Mouse (Mus musculus): Measurements from ENCODE around the gene Mtfr1l. TPM values are rescaled to one million over a fixed set of nuclear protein-coding genes. Genes with fewer than 3 reads are reported as not detected.
"Not testable (repeated sequence)": the region's sequence is repeated elsewhere in the genome, so short reads cannot be mapped to it uniquely, and the experiment has no call there.

The Mtfr1l gene
- polyA plus RNA-seq, 1 experiment from 2014 or later, result 147 TPM

GRCm38 (mm10) chr4:134497986-134498731 is 37.0 kb downstream of the Mtfr1l start:
- Histone ChIP-seq H3K4me2 (peak overlapping the region; percentile 96), H3K9me3 (replicated peaks) (no peaks in the 10 kb centered on the region), H3K9ac (no peak overlapping the region), H3K27ac (peak overlapping the region; percentile 11), H3K4me1 (replicated peaks) (peaks cover 46% of the 10 kb centered on the region), H3K4me3 (no peak overlapping the region), H3K27me3 (no peaks in the 10 kb centered on the region), H3K36me3 (no peaks in the 10 kb centered on the region)
- 63% methylated on average over 12 of the region's 12 CpGs for WGBS
- no peak for ATAC-seq (replicated peaks; ENCODE audit: insufficient number of reproducible peaks, insufficient read depth, low FRiP score, low read depth)

DNA sequence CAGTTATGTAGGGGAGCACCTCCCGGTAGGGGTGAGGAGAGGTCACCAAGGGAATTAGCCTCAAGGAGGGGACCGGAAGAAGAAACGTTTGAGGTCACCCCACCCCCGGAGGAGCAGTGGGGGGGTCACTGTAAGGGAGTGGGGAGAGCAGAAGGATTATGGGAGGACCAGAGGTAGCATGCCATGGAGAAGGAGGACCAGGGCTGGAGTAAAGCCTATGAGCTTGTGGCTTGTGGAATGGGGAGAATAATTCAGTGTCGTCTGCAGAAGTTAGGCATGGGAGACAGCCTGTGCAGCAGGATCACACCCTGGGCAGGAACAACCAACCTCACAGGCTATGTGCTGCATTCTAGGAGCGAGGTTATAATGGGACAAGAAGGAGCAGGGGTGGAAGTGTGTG is 38.0 kb downstream of the Mtfr1l start:
- Histone ChIP-seq H3K4me1 (replicated peaks) (peaks cover 46% of the 10 kb centered on the region), H3K4me3 (peak overlapping the region; percentile 66), H3K9ac (peak overlapping the region; percentile 68), H3K9me3 (replicated peaks) (no peaks in the 10 kb centered on the region), H3K27me3 (no peaks in the 10 kb centered on the region), H3K36me3 (no peaks in the 10 kb centered on the region), H3K27ac (peak overlapping the region; percentile 93), H3K4me2 (peak overlapping the region; percentile 96)
- 0 out of 2 replicates have a peak, but pooled peaks have one; percentile 11 for ATAC-seq (replicated peaks; ENCODE audit: insufficient number of reproducible peaks, insufficient read depth, low FRiP score, low read depth)
- WGBS, result 4% methylated on average over 6 of the region's 6 CpGs

- peak within 1 kb of the TSS; percentile 66 for H3K4me3 ChIP-seq
- peak; percentile 71 for ATAC-seq (replicated peaks; ENCODE audit: insufficient number of reproducible peaks, insufficient read depth, low FRiP score, low read depth)
- H3K4me2 ChIP-seq, result peak within 1 kb of the TSS; percentile 96
- H3K36me3 ChIP-seq, result no peaks in the 10 kb centered on the region
- 2% methylated on average over 35 of the region's 35 CpGs for WGBS
- H3K4me1 ChIP-seq (replicated peaks), result peaks cover 46% of the 10 kb centered on the region
- H3K9ac ChIP-seq, result peak within 1 kb of the TSS; percentile 68
- H3K9me3 ChIP-seq (replicated peaks), result no peaks in the 10 kb centered on the region
- H3K27me3 ChIP-seq, result no peaks in the 10 kb centered on the region
- peak within 1 kb of the TSS; percentile 93 for H3K27ac ChIP-seq
These were observed 38.5 kb downstream of the Mtfr1l start, which contains the start of gene Paqr7 for GRCm38 (mm10) chr4:134496595-134497210. Gene Paqr7, plus strand, starts transcription at chr4:134496697.

- peak overlapping the region; percentile 93 for H3K27ac ChIP-seq
- no peak for ATAC-seq (replicated peaks; ENCODE audit: insufficient number of reproducible peaks, insufficient read depth, low FRiP score, low read depth)
- no peak overlapping the region for H3K9ac ChIP-seq
- H3K4me1 ChIP-seq (replicated peaks), result peaks cover 46% of the 10 kb centered on the region
- WGBS, result 59% methylated on average over 5 of the region's 5 CpGs
- H3K9me3 ChIP-seq (replicated peaks), result no peaks in the 10 kb centered on the region
- H3K4me3 ChIP-seq, result no peak overlapping the region
- H3K36me3 ChIP-seq, result no peaks in the 10 kb centered on the region
- no peaks in the 10 kb centered on the region for H3K27me3 ChIP-seq
- H3K4me2 ChIP-seq, result no peak overlapping the region
These were observed 39.7 kb downstream of the Mtfr1l start for GRCm38 (mm10) chr4:134495546-134495923.

- H3K27me3 ChIP-seq, result no peaks in the 10 kb centered on the region
- no peak overlapping the region for H3K4me3 ChIP-seq
- no peaks in the 10 kb centered on the region for H3K36me3 ChIP-seq
- H3K9ac ChIP-seq, result no peak overlapping the region
- no peak; the same call in 1 of the 2 replicates for ATAC-seq (replicated peaks; ENCODE audit: insufficient number of reproducible peaks, insufficient read depth, low FRiP score, low read depth)
- peaks cover 46% of the 10 kb centered on the region for H3K4me1 ChIP-seq (replicated peaks)
- H3K4me2 ChIP-seq, result no peak overlapping the region
- H3K27ac ChIP-seq, result peak overlapping the region; percentile 93
- 47% methylated on average over 16 of the region's 16 CpGs for WGBS
- H3K9me3 ChIP-seq (replicated peaks), result no peaks in the 10 kb centered on the region
These were observed 40.2 kb downstream of the Mtfr1l start for GRCm38 (mm10) chr4:134494780-134495545.

DNA sequence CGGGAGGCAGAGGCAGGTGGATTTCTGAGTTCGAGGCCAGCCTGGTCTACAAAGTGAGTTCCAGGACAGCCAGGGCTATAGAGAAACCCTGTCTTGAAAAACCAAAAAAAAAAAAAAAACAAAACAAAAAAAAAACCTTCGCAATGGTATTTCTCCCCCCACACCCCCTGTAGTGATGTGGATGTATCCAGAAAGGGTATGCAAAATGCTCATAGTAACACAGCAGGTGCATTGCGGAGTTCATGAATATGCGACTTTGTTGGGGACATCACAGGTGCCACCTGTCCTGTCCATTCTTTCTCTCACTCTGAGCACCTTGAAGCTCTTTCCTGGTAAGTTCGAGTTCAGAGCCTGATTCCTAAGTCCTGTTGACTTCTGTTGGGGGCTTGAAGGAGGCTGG is 41.0 kb downstream of the Mtfr1l start:
- not testable (repeated sequence) for H3K36me3 ChIP-seq; ATAC-seq (replicated peaks; ENCODE audit: insufficient number of reproducible peaks, insufficient read depth, low FRiP score, low read depth); H3K27ac ChIP-seq; H3K9ac ChIP-seq; H3K4me2 ChIP-seq; H3K4me3 ChIP-seq; H3K9me3 ChIP-seq (replicated peaks); H3K27me3 ChIP-seq
- whole genome bisulfite sequencing, result 95% methylated on average over 6 of the region's 6 CpGs
- H3K4me1 ChIP-seq (replicated peaks), result peaks cover 46% of the 10 kb centered on the region

DNA sequence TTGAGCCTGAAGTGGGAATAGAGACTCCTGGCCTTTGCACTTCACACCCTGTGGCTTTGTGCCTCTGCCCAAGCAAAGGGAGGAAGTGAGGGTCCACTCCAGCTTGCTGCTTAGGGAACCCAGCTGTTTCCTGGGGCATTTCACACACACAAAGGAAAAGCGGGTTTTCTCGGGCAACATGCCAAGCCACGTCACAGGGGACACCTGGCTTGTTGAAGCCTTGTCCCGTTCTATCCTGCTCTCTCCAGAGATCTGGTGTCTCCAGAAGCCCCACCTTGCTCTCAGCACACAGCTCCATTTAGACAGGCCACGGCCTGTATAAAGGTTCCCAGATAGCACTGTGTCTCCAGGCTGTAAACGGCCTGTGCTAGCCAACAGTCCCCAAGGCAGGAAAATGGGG is 43.5 kb downstream of the Mtfr1l start:
- H3K27ac ChIP-seq, result no peak overlapping the region
- no peak overlapping the region for H3K4me2 ChIP-seq
- H3K4me1 ChIP-seq (replicated peaks), result peaks cover 25% of the 10 kb centered on the region
- no peak for ATAC-seq (replicated peaks; ENCODE audit: insufficient number of reproducible peaks, insufficient read depth, low FRiP score, low read depth)
- no peak overlapping the region for H3K4me3 ChIP-seq
- no peaks in the 10 kb centered on the region for H3K27me3 ChIP-seq
- H3K9ac ChIP-seq, result no peak overlapping the region
- 62% methylated on average over 6 of the region's 6 CpGs for WGBS
- H3K9me3 ChIP-seq (replicated peaks), result no peaks in the 10 kb centered on the region
- H3K36me3 ChIP-seq, result no peaks in the 10 kb centered on the region

DNA sequence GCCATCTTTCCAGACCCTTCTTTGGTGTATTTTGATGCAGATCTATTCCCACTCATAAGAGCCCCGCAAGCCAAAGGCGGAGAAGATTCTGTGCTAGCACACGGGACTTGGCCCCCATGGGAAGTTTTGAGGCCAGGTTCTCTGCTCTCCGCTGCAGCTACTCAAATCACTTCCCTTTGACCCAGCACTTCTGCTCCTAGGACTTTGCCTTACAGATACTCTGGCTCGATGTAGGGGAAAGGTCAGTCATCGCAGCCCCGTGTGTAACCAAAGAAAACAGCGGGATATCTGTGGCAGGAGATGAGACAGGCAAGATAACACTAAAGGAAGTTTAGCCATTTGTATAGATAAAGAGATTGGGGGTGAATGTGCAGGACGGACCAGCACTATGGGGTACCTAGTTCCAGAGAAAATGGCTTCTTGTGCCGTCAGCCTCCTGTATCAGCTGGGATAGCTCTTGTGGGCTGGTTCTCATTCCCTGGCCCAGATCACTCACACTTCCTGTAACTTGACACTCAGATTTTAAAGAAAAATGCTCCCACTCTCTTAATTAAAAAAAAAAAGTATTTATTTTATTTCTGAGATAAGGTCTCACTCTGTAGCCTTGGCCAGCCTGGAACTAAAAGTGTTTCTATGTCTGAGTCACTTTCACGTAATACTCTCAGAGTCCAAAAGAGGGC is 45.1 kb downstream of the Mtfr1l start:
- no peak overlapping the region for H3K4me3 ChIP-seq
- no peak for ATAC-seq (replicated peaks; ENCODE audit: insufficient number of reproducible peaks, insufficient read depth, low FRiP score, low read depth)
- no peaks in the 10 kb centered on the region for H3K36me3 ChIP-seq
- H3K4me1 ChIP-seq (replicated peaks), result peaks cover 9% of the 10 kb centered on the region
- 75% methylated on average over 11 of the region's 11 CpGs for WGBS
- no peak overlapping the region for H3K4me2 ChIP-seq
- H3K27me3 ChIP-seq, result no peaks in the 10 kb centered on the region
- H3K9ac ChIP-seq, result no peak overlapping the region
- no peak overlapping the region for H3K27ac ChIP-seq
- H3K9me3 ChIP-seq (replicated peaks), result no peaks in the 10 kb centered on the region

DNA sequence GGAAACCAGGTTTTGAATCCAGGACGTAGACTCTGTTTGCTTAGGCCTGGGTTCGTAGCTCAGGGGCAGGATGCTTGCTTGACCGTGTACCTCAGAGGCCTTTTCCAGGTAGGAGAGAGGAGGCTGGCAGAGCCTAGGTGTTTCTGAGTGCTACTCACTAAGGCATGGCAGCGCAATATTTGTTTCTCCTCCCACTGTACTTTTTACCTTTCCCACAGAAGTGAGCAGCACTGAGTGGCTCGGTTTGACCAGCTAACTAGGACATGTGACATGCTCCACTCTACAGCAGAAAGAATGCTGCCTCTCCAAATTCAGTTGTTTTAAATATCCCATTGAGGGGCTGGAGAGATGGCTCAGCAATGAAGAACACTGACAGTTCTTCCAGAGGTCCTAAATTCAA is 47.0 kb downstream of the Mtfr1l start:
- H3K9ac ChIP-seq, result no peak overlapping the region
- H3K4me2 ChIP-seq, result no peak overlapping the region
- H3K27ac ChIP-seq, result no peak overlapping the region
- no peak for ATAC-seq (replicated peaks; ENCODE audit: insufficient number of reproducible peaks, insufficient read depth, low FRiP score, low read depth)
- H3K4me1 ChIP-seq (replicated peaks), result no peaks in the 10 kb centered on the region
- H3K36me3 ChIP-seq, result no peaks in the 10 kb centered on the region
- peaks cover 4% of the 10 kb centered on the region; the same call in 1 of the 2 replicates for H3K27me3 ChIP-seq
- no peaks in the 10 kb centered on the region for H3K9me3 ChIP-seq (replicated peaks)
- 77% methylated on average over 5 of the region's 5 CpGs for WGBS
- no peak overlapping the region for H3K4me3 ChIP-seq

GRCm38 (mm10) chr4:134485151-134485900 is 49.9 kb downstream of the Mtfr1l start:
- no peak overlapping the region for H3K27ac ChIP-seq
- H3K4me1 ChIP-seq (replicated peaks), result no peaks in the 10 kb centered on the region
- no peak overlapping the region for H3K9ac ChIP-seq
- H3K4me3 ChIP-seq, result no peak overlapping the region
- no peaks in the 10 kb centered on the region for H3K9me3 ChIP-seq (replicated peaks)
- 76% methylated on average over 5 of the region's 5 CpGs for WGBS
- no peak overlapping the region for H3K4me2 ChIP-seq
- H3K36me3 ChIP-seq, result no peaks in the 10 kb centered on the region
- ATAC-seq (replicated peaks; ENCODE audit: insufficient number of reproducible peaks, insufficient read depth, low FRiP score, low read depth), result no peak
- H3K27me3 ChIP-seq, result peaks cover 8% of the 10 kb centered on the region; the same call in 1 of the 2 replicates
